Mouse (Mus musculus) lung, adult 2 months (tissue): ENCODE measurements around the gene Cpeb3.

ENCODE experiments used
- CTCF ChIP-seq: fragments of 200-500 bp; IDR thresholded peaks from 2 replicates; pipeline ENCODE4 v1.5.1; 2011; ENCODE audit warnings: mild to moderate bottlenecking, low read length, control low read depth; ENCODE audit not compliant: insufficient read depth
- POLR2A ChIP-seq: fragments of 200-500 bp; IDR thresholded peaks from 2 replicates; pipeline ENCODE4 v1.6.1; 2011; ENCODE audit warnings: low read depth, mild to moderate bottlenecking, control low read depth, low read length, borderline replicate concordance; ENCODE audit errors: extremely low read depth

GRCm38 (mm10) chr19:37233561-37234539 lies 25.4 kb upstream of the Cpeb3 start:
- no peak for TF ChIP-seq POLR2A
- no peak for TF ChIP-seq CTCF
